Mouse (Mus musculus) retina, postnatal 7 days (tissue): ENCODE data around the gene Focad.

ENCODE experiments used
- DNase-seq: peaks from one replicate; pipeline ENCODE4 v3.0.0-alpha.2; 2012; ENCODE audit warnings: low read depth, low spot score

Gene Focad

DNA sequence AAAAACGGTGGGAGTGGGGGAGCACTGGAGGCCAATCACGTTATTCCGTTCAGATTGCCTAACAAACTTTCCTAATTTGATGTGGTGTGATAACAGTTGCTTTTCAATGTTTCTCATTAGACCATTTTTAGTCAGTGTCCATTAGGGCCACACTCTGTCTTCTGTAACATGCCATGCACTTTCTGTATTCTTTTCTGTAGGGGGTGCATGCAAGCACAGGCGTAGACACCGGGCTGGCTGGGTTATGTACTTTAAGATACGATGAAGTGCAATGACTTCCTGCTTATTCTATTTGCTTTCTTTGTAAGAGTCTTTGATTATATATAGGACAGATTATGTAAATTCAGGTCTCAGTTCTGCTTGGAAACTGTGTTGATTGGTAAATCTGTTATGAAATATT lies 116.2 kb downstream of the Focad start:
- DNase-seq: no peak

DNA sequence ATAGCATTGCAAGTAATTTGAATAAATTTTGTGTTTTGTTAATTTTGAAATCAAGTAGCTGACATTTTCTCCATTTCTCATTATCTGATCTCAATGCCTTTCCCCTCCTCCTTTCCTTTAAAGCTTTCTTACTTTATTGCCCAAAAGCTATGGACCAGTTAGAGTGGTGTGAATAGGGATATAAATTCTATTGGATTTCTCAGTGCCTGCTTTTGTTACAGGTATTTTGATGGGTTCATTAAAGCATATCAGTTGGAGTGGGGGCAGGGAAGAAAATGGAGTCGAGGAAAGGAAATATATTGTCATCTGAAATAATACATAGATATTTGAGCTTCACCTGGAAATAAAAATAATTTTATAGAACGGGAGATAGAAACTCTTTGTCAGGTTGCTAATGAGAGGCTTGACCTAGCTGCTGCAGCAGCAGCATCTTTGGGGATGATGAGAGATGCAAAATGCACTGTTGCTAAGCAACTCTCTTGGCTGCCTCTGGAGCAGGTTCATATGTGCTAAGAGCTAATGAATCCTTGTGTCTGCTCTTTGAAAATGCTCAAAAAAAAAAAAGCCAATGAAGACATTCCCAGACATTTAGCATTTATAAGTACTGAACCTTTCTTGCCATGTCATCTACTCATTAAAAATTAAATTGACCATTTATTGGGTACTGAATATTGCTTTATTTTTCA lies 116.9 kb downstream of the Focad start:
- DNase-seq: no peak

DNA sequence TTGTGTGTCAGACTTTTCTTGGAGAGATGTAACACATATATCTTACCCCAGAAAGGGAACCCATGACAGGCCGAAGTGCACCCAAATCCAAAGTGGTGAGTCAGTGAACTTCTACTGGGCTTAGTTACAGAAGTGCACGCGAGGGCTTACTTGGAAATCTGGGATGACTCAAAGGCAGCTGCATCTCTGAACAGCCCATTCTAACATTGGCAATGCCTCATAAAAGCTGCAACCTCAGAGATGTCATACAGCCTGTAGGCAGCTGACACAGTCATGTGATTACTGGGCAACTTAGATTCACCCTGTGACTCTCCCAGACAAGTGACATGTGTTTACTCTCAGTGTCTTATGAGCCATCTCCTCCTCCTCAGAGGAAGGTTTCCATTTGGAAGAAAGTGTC lies 119.5 kb downstream of the Focad start:
- DNase-seq: no peak

DNA sequence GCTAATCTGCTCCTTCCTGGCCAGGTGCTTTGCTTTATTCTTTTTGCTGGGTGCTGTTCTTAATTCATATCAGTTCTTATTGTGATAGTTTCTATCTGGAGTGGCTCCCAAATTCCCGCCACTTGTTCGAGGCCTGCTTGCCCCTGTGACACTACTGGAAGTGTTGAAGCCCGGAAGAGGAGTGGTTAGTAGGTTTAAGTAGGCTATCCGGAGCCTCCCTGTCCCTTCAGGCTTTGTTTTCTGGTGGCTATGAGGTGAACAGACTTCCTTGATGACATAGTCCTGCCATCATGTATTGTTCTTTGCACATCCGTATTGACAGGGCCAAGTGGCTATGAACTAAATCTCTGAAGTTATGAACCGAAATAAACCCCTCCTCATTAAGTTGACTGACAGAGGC lies 123.9 kb downstream of the Focad start:
- DNase-seq: no peak

DNA sequence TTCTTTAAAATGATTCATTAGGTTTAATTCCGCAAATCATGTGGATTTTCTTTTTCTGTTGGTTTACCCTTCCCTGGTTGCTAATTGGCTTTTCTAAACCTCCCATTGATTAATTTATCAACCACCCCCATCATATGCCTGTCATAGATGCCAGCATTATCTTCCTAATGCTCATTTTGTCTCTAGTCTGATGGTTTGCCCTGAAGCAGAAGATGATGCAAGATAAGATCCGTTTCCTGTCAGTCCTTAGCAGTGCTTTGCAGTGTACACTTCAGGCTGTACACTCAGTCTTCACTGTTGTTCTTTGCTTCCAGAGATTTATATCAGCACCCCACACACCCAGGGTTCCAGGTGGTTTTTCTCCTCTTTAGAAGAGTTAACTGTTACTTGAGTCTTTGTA lies 124.4 kb downstream of the Focad start:
- DNase-seq: no peak

DNA sequence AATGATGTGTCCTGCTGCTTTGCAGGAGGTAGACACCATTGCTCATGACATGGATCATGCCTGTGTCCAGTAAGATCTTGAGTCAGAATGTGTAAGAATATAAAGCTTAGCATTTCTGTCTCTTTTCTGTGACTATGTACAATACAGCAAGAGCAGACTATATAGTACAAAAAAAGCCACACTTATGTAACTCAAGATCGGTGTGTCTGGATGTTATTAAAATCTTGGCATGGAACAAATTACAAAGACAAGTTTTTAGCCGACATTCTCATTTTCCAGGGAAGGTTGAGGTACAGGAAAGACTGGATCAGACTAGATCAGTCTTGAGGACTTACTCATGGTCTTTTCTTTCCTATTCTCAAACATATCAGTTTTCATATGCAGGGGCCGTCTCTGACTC lies 136.9 kb downstream of the Focad start:
- DNase-seq: no peak

DNA sequence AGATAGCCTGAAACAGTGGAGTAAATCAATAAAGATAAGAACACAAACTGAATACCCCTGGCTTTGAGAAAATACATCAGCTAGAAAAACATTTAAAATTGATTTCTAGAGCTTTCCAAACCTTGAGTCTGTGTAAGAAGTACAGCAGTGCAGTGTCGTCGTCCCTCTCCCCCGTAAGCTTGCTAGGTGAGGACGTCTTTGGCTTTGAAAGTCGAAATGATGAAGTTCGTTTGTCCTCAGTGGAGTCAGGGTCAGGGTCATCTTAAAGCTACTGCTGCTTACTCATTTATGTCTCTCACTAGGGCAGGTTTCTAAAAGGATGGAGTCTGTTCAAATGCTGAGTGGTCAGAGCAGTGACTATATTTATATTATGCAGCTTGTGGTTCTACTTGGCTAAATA lies 141.5 kb downstream of the Focad start:
- no peak for DNase-seq

DNA sequence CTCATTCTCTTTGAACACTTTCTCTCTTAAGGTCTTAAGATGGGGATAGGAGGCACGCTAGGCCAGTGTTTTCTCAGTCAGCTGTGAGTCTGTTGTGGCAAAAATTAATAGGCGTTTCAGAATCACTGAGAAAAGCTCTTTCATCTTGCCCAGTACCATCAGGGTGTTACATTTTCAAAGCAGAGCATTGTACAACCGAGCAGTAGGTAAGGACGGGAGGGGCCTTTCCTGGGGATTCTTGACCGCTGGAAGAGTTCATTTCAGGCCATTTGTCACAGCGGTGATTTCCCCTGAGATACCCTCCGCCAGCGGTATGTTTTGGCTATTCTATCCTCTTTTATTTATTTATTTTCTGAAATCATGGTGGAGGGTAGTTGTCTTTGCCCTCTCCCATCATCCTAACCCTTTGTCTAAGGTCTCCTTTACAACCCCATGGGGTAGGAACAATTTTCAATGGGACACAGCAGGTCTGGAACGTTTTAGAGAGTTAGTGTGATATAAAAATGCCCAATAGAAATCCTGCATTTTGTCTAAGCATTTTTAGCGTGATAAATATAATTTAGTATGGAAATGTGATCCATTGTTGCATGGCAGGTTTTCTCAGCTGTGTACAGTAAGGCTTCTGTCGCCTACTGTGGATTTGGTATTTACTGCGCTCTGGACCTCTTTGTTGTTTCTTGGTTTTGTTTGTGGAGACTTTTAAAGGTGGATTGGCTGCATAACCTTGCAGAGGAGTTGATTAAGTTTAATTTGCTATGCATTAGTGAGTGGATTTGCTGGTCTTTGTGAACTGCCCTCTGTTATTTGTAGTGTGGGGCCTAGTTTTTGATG lies 142.7 kb downstream of the Focad start:
- DNase-seq: no peak

DNA sequence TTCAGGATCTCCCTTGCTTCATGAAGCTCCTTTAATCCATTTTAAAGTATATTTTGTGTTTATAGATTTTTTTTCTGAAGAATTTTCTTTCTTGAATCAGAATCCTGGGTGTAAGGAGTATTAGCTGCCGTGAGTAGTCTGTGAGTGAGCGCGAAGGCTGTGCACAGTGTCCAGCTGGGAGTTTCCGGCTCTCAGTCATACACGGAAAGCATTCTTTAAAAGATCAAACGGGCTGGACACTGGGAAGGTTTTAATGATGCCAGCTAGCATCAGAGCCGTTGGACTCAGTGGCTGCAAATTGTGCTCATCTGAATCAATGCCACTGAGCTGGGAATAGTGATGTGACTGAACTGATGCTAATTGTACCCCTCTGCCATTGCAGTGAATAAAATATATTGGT lies 143.9 kb downstream of the Focad start:
- DNase-seq: no peak

DNA sequence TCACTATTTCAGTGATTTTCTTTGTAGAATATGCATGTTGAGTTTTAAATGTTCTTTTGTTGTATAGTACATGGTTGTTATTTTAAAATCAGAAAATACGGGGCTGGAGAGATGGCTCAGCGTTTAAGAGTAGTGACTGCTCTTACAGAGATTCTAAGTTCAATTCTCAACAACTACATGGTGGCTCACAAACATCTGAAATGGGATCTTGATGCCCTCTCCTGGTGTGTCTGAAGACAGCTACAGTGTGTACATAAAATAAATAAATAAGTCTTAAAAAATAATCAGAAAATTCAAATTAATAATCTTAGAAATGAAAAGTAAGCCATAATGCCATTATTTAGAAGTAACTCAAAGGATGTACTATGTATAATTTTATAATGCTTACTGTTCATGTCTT lies 149.4 kb downstream of the Focad start:
- DNase-seq: no peak

DNA sequence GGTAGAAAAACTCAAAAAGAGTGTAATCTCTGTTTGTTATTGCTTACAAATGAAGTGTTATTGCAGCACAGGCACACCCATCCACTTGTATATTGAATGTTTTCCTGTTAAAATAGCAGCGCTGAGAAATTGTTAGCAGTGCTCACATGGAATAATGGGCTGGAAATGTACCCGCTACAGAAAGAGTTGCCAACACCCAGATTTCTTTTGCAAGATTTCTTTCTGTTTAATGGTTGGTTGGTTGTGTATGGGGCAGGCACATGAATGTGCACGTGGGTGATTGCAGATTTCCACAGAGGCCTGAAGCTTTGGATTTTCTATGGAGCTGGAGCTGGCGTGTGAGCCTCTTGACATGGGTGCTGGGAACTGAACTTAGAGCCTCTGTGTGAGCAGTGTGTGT lies 151.1 kb downstream of the Focad start:
- DNase-seq: no peak

DNA sequence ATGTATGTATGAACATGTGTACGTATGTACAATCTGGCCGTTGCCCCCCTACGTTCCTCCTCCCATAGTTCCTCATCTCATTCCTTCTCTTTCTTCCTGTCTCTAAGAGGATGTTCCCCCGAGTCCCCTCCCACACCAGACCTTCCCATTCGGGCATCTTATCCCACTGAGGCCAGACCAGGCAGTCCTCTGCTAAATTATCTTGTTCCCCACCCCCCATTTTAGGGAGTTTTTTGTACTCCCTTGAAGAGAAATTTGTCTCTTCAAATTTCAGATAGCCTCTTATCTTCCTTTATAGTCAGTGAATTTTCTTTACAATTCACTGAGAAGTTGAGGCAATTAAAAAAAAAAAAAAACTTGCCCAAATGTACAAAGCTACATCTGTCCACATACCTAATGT lies 166.9 kb downstream of the Focad start:
- no peak for DNase-seq

DNA sequence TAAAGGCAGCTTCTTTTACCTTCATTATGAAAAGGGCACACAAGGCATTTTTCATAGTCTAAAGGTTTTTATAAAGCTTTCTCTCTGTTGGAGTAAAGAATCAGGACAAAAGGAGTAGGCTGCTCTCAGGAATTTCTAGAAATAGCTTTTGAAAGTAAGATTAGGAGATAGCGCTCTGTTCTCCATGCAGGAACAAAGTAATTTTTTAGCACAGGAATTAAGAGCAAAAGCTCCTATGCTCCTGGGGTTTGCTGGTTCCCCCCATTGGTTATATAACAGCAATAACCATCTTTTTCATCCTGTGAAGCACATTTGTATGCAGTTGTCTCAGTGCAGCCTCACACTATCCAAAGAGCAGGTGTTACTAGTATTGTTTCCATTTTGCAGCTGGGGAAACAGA lies 170.1 kb downstream of the Focad start:
- no peak for DNase-seq

DNA sequence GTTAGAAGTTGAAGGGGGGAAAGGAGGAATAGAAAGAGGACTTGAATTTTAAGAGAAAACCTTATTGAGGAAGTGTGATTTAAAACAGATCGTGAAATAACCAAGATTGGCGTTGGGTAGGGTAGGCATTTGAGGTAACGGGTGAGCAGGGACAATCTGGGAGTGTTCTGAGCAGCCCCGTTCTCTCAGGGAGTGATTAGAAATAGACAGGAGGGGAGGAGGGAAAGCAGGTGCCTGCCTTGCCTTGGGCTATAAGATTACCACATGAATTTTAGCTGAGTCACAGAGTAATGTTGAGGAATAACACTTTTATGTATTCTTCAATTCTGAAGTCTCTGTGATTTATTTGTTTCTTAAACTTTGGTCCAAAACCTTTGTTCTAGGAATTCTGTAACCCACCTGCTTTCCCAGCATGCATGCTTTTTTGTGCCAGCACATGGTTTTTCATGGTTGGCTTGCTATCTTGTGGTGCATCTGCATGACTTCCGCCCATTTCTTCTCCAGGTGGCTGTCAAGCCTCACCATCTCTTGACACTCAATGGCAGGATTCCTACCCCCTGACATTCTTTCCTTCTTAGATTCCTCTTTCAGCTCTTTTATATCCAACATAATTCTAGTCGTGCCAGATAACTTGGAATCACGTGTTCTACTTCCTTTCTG lies 176.1 kb downstream of the Focad start:
- DNase-seq: no peak

DNA sequence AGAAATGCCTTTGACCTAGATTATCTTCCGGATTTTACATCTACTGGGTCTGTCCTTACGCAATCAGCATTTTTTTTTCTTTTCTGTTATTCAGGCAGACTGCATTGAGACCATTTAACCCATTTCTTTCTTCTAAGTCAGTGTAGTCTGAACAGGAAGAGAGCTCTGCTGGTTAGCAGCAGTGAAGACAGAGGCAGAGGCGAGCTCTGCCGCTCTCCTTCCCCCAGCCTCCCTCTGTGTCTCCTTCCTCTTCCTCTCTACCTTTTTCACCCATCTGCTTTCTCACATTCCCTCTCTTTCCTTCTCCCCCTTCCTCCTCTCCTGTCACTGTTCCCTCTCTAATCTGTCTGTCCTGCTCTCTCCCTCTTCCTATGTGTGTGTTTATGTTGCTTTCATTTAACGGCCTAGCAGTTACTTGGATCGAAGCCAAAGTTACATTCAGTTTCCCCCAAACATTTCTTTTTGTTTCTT lies 181.2 kb downstream of the Focad start:
- no peak for DNase-seq

DNA sequence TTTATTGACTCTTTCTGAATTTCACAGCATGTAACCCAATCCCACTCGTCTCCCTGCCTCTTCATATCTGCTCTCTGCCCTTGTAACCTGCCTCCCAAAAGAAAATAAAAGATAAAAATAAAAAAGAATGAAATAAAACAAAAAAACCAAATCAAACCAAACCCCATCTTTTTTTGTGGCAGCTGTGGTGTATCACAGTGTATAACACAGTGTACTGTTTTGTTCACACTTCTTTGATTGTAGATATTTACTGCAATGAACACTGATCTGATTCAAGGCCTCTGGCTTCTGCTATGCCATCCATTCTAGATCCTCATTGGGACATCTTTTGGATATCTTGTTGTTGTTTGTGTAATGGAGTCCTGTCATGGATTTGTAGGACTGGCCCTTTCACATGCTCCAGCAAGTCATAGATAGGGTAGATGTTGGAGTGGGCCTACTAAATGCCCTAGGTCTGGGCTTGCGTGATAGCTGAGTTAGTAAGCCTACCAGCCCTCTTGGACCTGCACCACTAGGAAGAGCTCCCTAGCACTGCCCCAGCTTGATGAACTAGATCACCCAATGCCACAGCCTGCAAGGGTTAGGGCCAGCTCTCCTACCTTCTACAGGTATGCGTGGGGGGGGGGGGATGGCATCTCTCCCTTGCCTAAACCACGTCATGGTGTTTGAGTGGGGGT lies 181.8 kb downstream of the Focad start:
- DNase-seq: no peak

DNA sequence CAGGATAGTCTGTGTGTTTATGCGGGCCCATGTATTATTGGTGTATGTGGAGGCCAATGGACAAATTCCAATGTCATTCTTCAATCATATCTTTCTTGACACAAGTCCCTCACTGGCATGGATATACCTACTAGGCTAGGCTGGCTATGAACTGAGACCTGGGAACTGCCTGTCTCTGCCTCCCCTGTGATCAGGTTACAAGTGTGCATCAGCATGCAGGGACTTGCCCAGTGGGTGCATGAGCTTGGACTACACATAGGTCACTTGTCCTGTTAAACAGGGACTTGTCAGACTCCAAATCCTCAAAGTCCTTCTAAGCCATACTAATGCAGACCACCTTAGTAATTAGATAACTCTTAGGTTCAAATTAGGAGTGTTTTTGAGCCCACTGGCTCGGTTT lies 184.1 kb downstream of the Focad start:
- no peak for DNase-seq

DNA sequence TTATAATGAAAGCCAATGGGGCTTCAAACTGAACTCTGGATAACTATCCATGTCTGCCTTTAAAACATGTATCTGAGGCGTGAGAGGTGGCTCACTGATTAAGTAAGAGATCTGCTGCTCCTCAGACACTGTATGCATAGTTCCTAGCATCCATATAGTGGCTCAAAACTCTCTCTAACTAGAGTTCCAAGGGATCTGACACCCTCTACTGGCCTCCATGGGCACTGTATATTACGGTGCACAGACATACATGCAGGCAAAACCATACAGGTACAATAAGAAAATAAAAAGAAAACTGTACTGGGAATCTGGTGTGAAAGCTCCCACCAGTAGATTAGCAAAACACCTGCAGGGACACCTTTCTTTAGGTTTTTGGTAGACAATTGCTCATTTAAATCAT lies 186.1 kb downstream of the Focad start:
- no peak for DNase-seq

DNA sequence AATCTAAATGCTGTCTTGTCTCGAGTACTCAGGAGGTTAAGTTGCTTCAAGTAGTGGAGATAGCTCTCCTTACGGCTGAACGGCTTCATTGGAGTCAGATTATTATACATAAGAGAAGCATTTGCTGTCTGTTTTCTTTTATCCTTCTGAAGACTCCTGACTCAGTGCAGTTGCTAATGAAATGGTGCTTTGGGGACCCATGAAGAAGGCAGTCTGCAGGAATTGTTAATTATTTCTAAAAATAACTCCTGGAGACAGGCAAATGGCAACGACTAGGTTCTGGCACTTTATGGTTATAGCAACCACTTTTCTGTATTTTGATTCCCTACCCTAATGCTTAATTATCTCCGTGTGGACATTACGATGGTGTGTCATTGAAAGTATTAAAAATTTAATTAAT lies 201.1 kb downstream of the Focad start:
- DNase-seq: no peak

DNA sequence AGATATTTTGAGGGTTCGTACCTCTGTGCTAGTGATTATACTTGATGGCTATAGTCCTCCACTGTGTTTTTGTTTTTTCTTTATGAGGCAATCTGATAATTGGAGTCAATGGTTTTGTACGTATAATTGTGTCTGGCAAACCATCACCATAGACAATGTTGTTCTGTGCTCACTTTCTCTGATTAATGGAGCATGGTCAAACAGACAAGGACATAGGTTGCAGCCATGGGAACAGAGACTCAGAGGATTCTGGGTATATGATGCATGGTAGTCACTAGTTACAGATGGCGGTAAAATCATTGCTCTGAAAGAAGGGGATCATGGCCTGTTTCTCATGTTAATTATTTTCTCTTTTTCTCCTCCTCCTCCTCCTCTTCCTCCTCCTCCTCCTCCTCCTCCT lies 205.1 kb downstream of the Focad start:
- no peak for DNase-seq

DNA sequence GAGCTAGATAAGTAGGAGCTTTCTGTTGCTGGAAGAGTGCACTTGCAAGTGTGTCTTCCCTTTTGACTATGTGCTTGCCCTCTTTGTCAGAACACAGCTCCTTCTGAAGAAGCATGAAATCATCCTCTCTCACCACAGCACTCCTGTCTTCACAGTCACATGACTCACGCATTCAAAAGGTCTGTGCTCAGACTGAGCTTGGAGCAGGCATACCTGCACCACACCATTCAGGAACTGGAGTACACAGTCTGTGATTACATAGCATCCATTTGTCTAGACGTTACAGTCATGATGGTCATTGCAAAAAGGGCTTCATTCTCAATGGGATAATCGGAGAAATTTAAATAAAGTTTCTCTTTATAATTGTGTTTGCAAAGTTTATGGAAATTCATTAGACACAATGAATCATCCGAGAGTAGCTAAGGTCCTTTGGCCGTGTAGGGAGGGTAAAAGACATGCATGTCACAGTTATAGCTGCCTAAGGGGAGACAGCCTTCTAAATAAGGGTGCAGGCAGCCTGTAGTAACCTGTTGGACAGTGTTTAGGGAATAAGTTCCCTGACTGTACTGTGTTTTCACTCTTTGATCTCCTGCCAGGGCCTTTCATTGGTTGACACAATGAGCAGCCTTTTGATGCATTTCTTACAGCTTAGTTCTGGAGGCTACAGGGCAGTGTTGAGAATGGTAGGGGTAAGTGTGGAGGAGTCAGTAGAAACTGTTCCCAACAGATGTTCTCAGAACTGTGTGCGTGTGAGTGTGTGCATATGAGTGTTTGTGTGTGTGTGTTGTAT lies 206.6 kb downstream of the Focad start:
- DNase-seq: no peak
